Mouse (Mus musculus) liver, embryonic 15.5 days (tissue): ENCODE measurements at regions not wholly inside any gene's neighbourhood (a gene's known extent, or its start where the extent isn't known, plus 50 kb on each side); places are given as distances from the start of the nearest gene placed in this dataset.

Source experiments
- ATAC-seq: fragments of 200-750 bp; cut with Nextera tagmentation; 2 replicates; pipeline ENCODE4 v1.8.0; 2017; ENCODE audit warnings: moderate number of reproducible peaks, mild to moderate bottlenecking, moderate library complexity; ENCODE audit not compliant: insufficient read depth
- H3K27ac ChIP-seq: fragments of 300-500 bp; sonication (generic); replicated peaks from 2 replicates; pipeline ENCODE4 v1.5.1; 2015; ENCODE audit warnings: mild to moderate bottlenecking, inconsistent platforms
- H3K27me3 ChIP-seq: fragments of 300-500 bp; sonication (generic); 2 replicates; pipeline ENCODE4 v1.6.1; 2015; ENCODE audit warnings: mild to moderate bottlenecking, inconsistent platforms
- H3K36me3 ChIP-seq: fragments of 300-500 bp; sonication (generic); replicated peaks from 2 replicates; pipeline ENCODE4 v1.6.1; 2015; ENCODE audit warnings: moderate library complexity, mild to moderate bottlenecking, inconsistent platforms
- H3K4me1 ChIP-seq: fragments of 300-500 bp; sonication (generic); replicated peaks from 2 replicates; pipeline ENCODE4 v1.6.1; 2015; ENCODE audit warnings: inconsistent platforms
- H3K4me2 ChIP-seq: fragments of 300-500 bp; sonication (generic); 2 replicates; pipeline ENCODE4 v1.6.1; 2015; ENCODE audit warnings: moderate library complexity, mild to moderate bottlenecking, inconsistent platforms
- H3K4me3 ChIP-seq: fragments of 300-500 bp; sonication (generic); replicated peaks from 2 replicates; pipeline ENCODE4 v1.5.1; 2015; ENCODE audit warnings: mild to moderate bottlenecking, inconsistent platforms
- H3K9ac ChIP-seq: fragments of 300-500 bp; sonication (generic); 2 replicates; pipeline ENCODE4 v1.6.1; 2015; ENCODE audit warnings: moderate library complexity, mild to moderate bottlenecking, inconsistent platforms
- H3K9me3 ChIP-seq: fragments of 300-500 bp; sonication (generic); replicated peaks from 2 replicates; pipeline ENCODE4 v1.6.1; 2016; ENCODE audit warnings: inconsistent platforms
- WGBS: fragments of 180-500 bp; shearing (Covaris S2); methylation state at CpG from one replicate; pipeline ENCODE4 v1.1.7; 2015; ENCODE audit warnings: mixed read lengths; ENCODE audit not compliant: insufficient replicate concordance; 5-methylcytosine and 5-hydroxymethylcytosine counted together

GRCm38 (mm10) chr13:90823877-90824276, 81.3 kb downstream of the Atp6ap1l start:
- Histone ChIP-seq H3K4me3 (no peak overlapping the region), H3K4me1 (no peaks in the 10 kb centered on the region), H3K27ac (no peak overlapping the region), H3K9ac (no peak overlapping the region), H3K4me2 (no peak overlapping the region), H3K9me3 (no peaks in the 10 kb centered on the region), H3K27me3 (no peaks in the 10 kb centered on the region), H3K36me3 (no peaks in the 10 kb centered on the region)
- no peak for ATAC-seq
- WGBS, result 48% methylated on average over 5 of the region's 5 CpGs

- Histone ChIP-seq H3K4me3 (no peak overlapping the region), H3K9me3 (no peaks in the 10 kb centered on the region), H3K9ac (no peak overlapping the region), H3K27me3 (no peaks in the 10 kb centered on the region), H3K4me1 (no peaks in the 10 kb centered on the region), H3K27ac (no peak overlapping the region), H3K36me3 (no peaks in the 10 kb centered on the region), H3K4me2 (no peak overlapping the region)
- WGBS, result 72% methylated on average over 4 of the region's 4 CpGs
- no peak for ATAC-seq
These were observed 83.3 kb downstream of the Atp6ap1l start for GRCm38 (mm10) chr13:90821898-90822297.

- Histone ChIP-seq H3K4me2 (no peak overlapping the region), H3K27ac (no peak overlapping the region), H3K4me3 (no peak overlapping the region), H3K4me1 (no peaks in the 10 kb centered on the region), H3K9ac (no peak overlapping the region), H3K36me3 (no peaks in the 10 kb centered on the region), H3K27me3 (no peaks in the 10 kb centered on the region), H3K9me3 (no peaks in the 10 kb centered on the region)
- 29% methylated on average over 3 of the region's 3 CpGs for WGBS
- no peak for ATAC-seq
These were observed 84.7 kb downstream of the Atp6ap1l start for GRCm38 (mm10) chr13:90820453-90820852.

GRCm38 (mm10) chr13:90819934-90820333, 85.2 kb downstream of the Atp6ap1l start:
- no peak overlapping the region for H3K4me2 ChIP-seq
- no peak for ATAC-seq

GRCm38 (mm10) chr13:90814174-90814865, 90.8 kb downstream of the Atp6ap1l start:
- no peak for ATAC-seq
- Histone ChIP-seq H3K9me3 (no peaks in the 10 kb centered on the region), H3K4me2 (no peak overlapping the region), H3K27me3 (no peaks in the 10 kb centered on the region), H3K9ac (no peak overlapping the region), H3K4me1 (no peaks in the 10 kb centered on the region), H3K27ac (no peak overlapping the region), H3K4me3 (no peak overlapping the region), H3K36me3 (no peaks in the 10 kb centered on the region)
- WGBS, result 38% methylated on average over 4 of the region's 4 CpGs

More at GRCm38 (mm10) chr13:90819934-90820333, 85.2 kb downstream of the Atp6ap1l start:
- H3K36me3 ChIP-seq, result no peaks in the 10 kb centered on the region
- no peaks in the 10 kb centered on the region for H3K4me1 ChIP-seq
- H3K4me3 ChIP-seq, result no peak overlapping the region
- H3K9ac ChIP-seq, result no peak overlapping the region
- no peaks in the 10 kb centered on the region for H3K9me3 ChIP-seq
- H3K27ac ChIP-seq, result no peak overlapping the region
- 55% methylated on average over 7 of the region's 7 CpGs for WGBS
- no peaks in the 10 kb centered on the region for H3K27me3 ChIP-seq

- WGBS, result 53% methylated on average over 6 of the region's 6 CpGs
- no peak overlapping the region for H3K4me2 ChIP-seq
- no peaks in the 10 kb centered on the region for H3K36me3 ChIP-seq
These were observed 95.1 kb downstream of the Atp6ap1l start for GRCm38 (mm10) chr13:90810011-90810410.

GRCm38 (mm10) chr13:90799641-90800040, 105.5 kb downstream of the Atp6ap1l start:
- Histone ChIP-seq H3K9ac (no peak overlapping the region), H3K36me3 (no peaks in the 10 kb centered on the region), H3K9me3 (no peaks in the 10 kb centered on the region), H3K4me3 (no peak overlapping the region), H3K27ac (no peak overlapping the region), H3K4me1 (no peaks in the 10 kb centered on the region), H3K4me2 (no peak overlapping the region), H3K27me3 (no peaks in the 10 kb centered on the region)
- ATAC-seq, result no peak
- WGBS, result 48% methylated on average over 2 of the region's 2 CpGs

More at GRCm38 (mm10) chr13:90810011-90810410, 95.1 kb downstream of the Atp6ap1l start:
- H3K9ac ChIP-seq, result no peak overlapping the region
- H3K4me1 ChIP-seq, result no peaks in the 10 kb centered on the region
- H3K27me3 ChIP-seq, result no peaks in the 10 kb centered on the region
- no peak for ATAC-seq
- no peak overlapping the region for H3K27ac ChIP-seq
- H3K9me3 ChIP-seq, result no peaks in the 10 kb centered on the region
- H3K4me3 ChIP-seq, result no peak overlapping the region

- H3K36me3 ChIP-seq, result no peaks in the 10 kb centered on the region
- no peak overlapping the region for H3K9ac ChIP-seq
- H3K27me3 ChIP-seq, result no peaks in the 10 kb centered on the region
- H3K27ac ChIP-seq, result no peak overlapping the region
- H3K4me2 ChIP-seq, result no peak overlapping the region
- peak; percentile 49; the same call in 1 of the 2 replicates for ATAC-seq
- no peaks in the 10 kb centered on the region for H3K9me3 ChIP-seq
- no peaks in the 10 kb centered on the region for H3K4me1 ChIP-seq
- H3K4me3 ChIP-seq, result no peak overlapping the region
- WGBS, result 19% methylated on average over 6 of the region's 6 CpGs
These were observed 106.2 kb downstream of the Atp6ap1l start for GRCm38 (mm10) chr13:90798791-90799542.

GRCm38 (mm10) chr13:90798381-90798780, 106.8 kb downstream of the Atp6ap1l start:
- no peaks in the 10 kb centered on the region for H3K4me1 ChIP-seq
- no peaks in the 10 kb centered on the region for H3K9me3 ChIP-seq
- no peaks in the 10 kb centered on the region for H3K27me3 ChIP-seq
- no peaks in the 10 kb centered on the region for H3K36me3 ChIP-seq
- no peak overlapping the region for H3K4me3 ChIP-seq
- H3K27ac ChIP-seq, result no peak overlapping the region
- WGBS, result 19% methylated on average over 2 of the region's 2 CpGs
- H3K4me2 ChIP-seq, result no peak overlapping the region
- no peak overlapping the region for H3K9ac ChIP-seq
- ATAC-seq, result no peak

- H3K4me3 ChIP-seq, result no peak overlapping the region
- no peaks in the 10 kb centered on the region for H3K9me3 ChIP-seq
- no peak for ATAC-seq
- H3K4me1 ChIP-seq, result no peaks in the 10 kb centered on the region
- no peak overlapping the region for H3K27ac ChIP-seq
- no peak overlapping the region for H3K4me2 ChIP-seq
- no peak overlapping the region for H3K9ac ChIP-seq
- 80% methylated on average over 3 of the region's 3 CpGs for WGBS
- H3K36me3 ChIP-seq, result no peaks in the 10 kb centered on the region
- H3K27me3 ChIP-seq, result no peaks in the 10 kb centered on the region
These were observed 107.9 kb downstream of the Atp6ap1l start for GRCm38 (mm10) chr13:90797209-90797608.

- 71% methylated on average over 4 of the region's 4 CpGs for WGBS
- Histone ChIP-seq H3K27ac (no peak overlapping the region), H3K36me3 (no peaks in the 10 kb centered on the region), H3K9me3 (no peaks in the 10 kb centered on the region), H3K4me3 (no peak overlapping the region), H3K4me1 (no peaks in the 10 kb centered on the region), H3K9ac (no peak overlapping the region), H3K27me3 (no peaks in the 10 kb centered on the region), H3K4me2 (no peak overlapping the region)
- ATAC-seq, result no peak
These were observed 108.3 kb downstream of the Atp6ap1l start for GRCm38 (mm10) chr13:90796809-90797208.
